Mouse (Mus musculus): ENCODE results near the gene Gm6526. TPM values are rescaled to one million over a fixed set of nuclear protein-coding genes. Genes with fewer than 3 reads are reported as not detected.

The Gm6526 gene
- polyA plus RNA-seq (2012; rRNA removed), result 0.04 TPM in 1 of 2 replicates, not detected in the other

GRCm38 (mm10) chr14:43747566-43747965, at the start of gene Gm6526:
Gm6526 (plus strand) TSS chr14:43747866.

GRCm38 (mm10) chr14:43727385-43727784, 20.3 kb upstream of the Gm6526 start, which contains the start of gene Gm16506:
Gm16506 (minus strand) TSS chr14:43727485.

GRCm38 (mm10) chr14:43784645-43785044, 37.0 kb downstream of the Gm6526 start, which contains the start of gene Gm8180:
Gm8180 (minus strand) TSS chr14:43784745.

Other genes with a start within 250 kb of the Gm6526 start
- gene Gm5799, start 204.3 kb upstream of the Gm6526 start, polyA plus RNA-seq (2012; rRNA removed), result not detected in 2 replicates
- gene Gm17654, start 168.7 kb upstream of the Gm6526 start, polyA plus RNA-seq (2012; rRNA removed), result not detected in 2 replicates
- gene Gm10375, start 139.9 kb upstream of the Gm6526 start, polyA plus RNA-seq (2012; rRNA removed), result not detected in 2 replicates
- not detected in 2 replicates for gene Gm8165, start 70.7 kb upstream of the Gm6526 start, polyA plus RNA-seq (2012; rRNA removed)
- 1.6 TPM in 1 of 2 replicates, not detected in the other for gene Gm7324, start 50.0 kb upstream of the Gm6526 start, polyA plus RNA-seq (2012; rRNA removed)
- not detected in 2 replicates for gene Gm16506, start 20.4 kb upstream of the Gm6526 start, polyA plus RNA-seq (2012; rRNA removed)
- gene Gm8180, start 36.9 kb downstream of the Gm6526 start, polyA plus RNA-seq (2012; rRNA removed), result not detected in 2 replicates
- gene Ear1, start 127.7 kb downstream of the Gm6526 start, polyA plus RNA-seq (2012; rRNA removed), result 1.1 and 1.5 TPM in 2 replicates
- not detected in 2 replicates for gene Ear10, start 175.7 kb downstream of the Gm6526 start, polyA plus RNA-seq (2012; rRNA removed)
- 6.6 and 12.5 TPM in 2 replicates for gene Gm8113, start 177.5 kb downstream of the Gm6526 start, polyA plus RNA-seq (2012; rRNA removed)
- not detected in 2 replicates for gene Ang5, start 209.2 kb downstream of the Gm6526 start, polyA plus RNA-seq (2012; rRNA removed)